ENCODE assay signal across 8 mouse cellular contexts in genomic region chr2:31470683-31471385, GRCm38 (mm10). TPM values are rescaled to one million over a fixed set of nuclear protein-coding genes. Genes with fewer than 3 reads are reported as not detected.
DNase-seq lines count a peak whose midpoint lies in the region; ATAC-seq and TF ChIP-seq lines count a peak whose summit lies in the region.

No protein-coding gene starts in this region.

- peak overlapping the region; percentile 67 for H3K4me3 ChIP-seq in heart, embryonic 10.5 days
- peak overlapping the region; percentile 50 for H3K4me3 ChIP-seq in kidney, embryonic 15.5 days (replicated peaks)
- peak overlapping the region; percentile 55 for H3K4me3 ChIP-seq in thymus, adult 2 months (ENCODE audit: control insufficient read depth, insufficient read depth, low read length)

- H3K4me1 ChIP-seq in heart, embryonic 10.5 days = peaks cover 32% of the 10 kb centered on the region
- peaks cover 23% of the 10 kb centered on the region for H3K4me1 ChIP-seq in kidney, embryonic 15.5 days
- H3K4me1 ChIP-seq in thymus, adult 2 months (replicated peaks; ENCODE audit: control insufficient read depth, insufficient read depth, low read length) = peaks cover 19% of the 10 kb centered on the region

- H3K27me3 ChIP-seq in heart, embryonic 10.5 days (ENCODE audit: insufficient read depth, poor library complexity, severe bottlenecking) = peaks cover 66% of the 10 kb centered on the region
- peaks cover 35% of the 10 kb centered on the region for H3K27me3 ChIP-seq in kidney, embryonic 15.5 days
- H3K27me3 ChIP-seq in thymus, adult 2 months (ENCODE audit: control insufficient read depth, insufficient read depth, low read length) = no peaks in the 10 kb centered on the region

- H3K27ac ChIP-seq in heart, embryonic 10.5 days = no peak overlapping the region
- no peak overlapping the region for H3K27ac ChIP-seq in kidney, embryonic 15.5 days
- no peak overlapping the region for H3K27ac ChIP-seq in thymus, adult 2 months (ENCODE audit: control insufficient read depth, insufficient read depth, low read length)

- H3K9ac ChIP-seq in kidney, embryonic 15.5 days = peak overlapping the region; percentile 31

- WGBS in heart, embryonic 10.5 days = 12% methylated on average over 18 of the region's 19 CpGs
- 6% methylated on average over 19 of the region's 19 CpGs for WGBS in kidney, embryonic 15.5 days
- WGBS in thymus, adult 2 months = 13% methylated on average over 18 of the region's 19 CpGs

- H3K4me2 ChIP-seq in kidney, embryonic 15.5 days = peak overlapping the region; percentile 91

- H3K36me3 ChIP-seq in heart, embryonic 10.5 days = no peaks in the 10 kb centered on the region
- no peaks in the 10 kb centered on the region for H3K36me3 ChIP-seq in kidney, embryonic 15.5 days
- no peaks in the 10 kb centered on the region for H3K36me3 ChIP-seq in thymus, adult 2 months (ENCODE audit: control insufficient read depth, insufficient read depth, low read length)

- TF ChIP-seq POLR2A in thymus, adult 2 months (IDR thresholded peaks at IDR 0.05; ENCODE audit: control insufficient read depth, extremely low read depth, insufficient read depth, low read length, poor library complexity) = no peak

- 0 out of 2 replicates have a peak, but pooled peaks have one; percentile 45 for ATAC-seq in kidney, embryonic 15.5 days (replicated peaks; ENCODE audit: low FRiP score)

- no peaks in the 10 kb centered on the region for H3K9me3 ChIP-seq in heart, embryonic 10.5 days
- H3K9me3 ChIP-seq in kidney, embryonic 15.5 days (replicated peaks) = no peaks in the 10 kb centered on the region

- DNase-seq in urinary bladder, postnatal 36 days (ENCODE audit: low spot score in 2 of 2) = peak; percentile 25 to 35
- DNase-seq in urinary bladder, postnatal 25 days (ENCODE audit: low spot score) = no peak
- no peak for DNase-seq in heart, embryonic 10.5 days (ENCODE audit: low spot score)
- DNase-seq in lung, postnatal 25 days (ENCODE audit: low spot score) = peak; percentile 63
- DNase-seq in thymus, adult 2 months = peak; percentile 49
- DNase-seq in layer of hippocampus, adult 18-20 months (ENCODE audit: low spot score in 2 of 2) = no peak
- DNase-seq in gastrocnemius, postnatal 4 days (ENCODE audit: low spot score in 2 of 2) = no peak

- TF ChIP-seq CTCF in thymus, adult 2 months (IDR thresholded peaks at IDR 0.05; ENCODE audit: borderline replicate concordance, control insufficient read depth, extremely low read depth, insufficient read depth, low read length, poor library complexity) = no peak

RNA-seq across cellular contexts. Expression of gene Ass1, which starts 0.8 kb away (rescaled TPM):
- 8.9 and 18.2 TPM in 2 replicates for polyA plus RNA-seq in heart, embryonic 10.5 days (2016; fragmentation: Nextera tagmentation; extraction: Ambion mirVana)
- 72.1 and 77.8 TPM in 2 replicates for polyA plus RNA-seq in kidney, embryonic 15.5 days (2015; fragmentation: Nextera tagmentation; extraction: Ambion mirVana)
- 36.3 and 46.6 TPM in 2 replicates for polyA plus RNA-seq in thymus, adult 2 months (2012; rRNA removed)
- total RNA-seq in layer of hippocampus, adult 18-20 months (2021) = 10 to 100 TPM; 33.8 to 40.5 TPM
- total RNA-seq in gastrocnemius, postnatal 4 days (2021) = 1 to 10 TPM; 2.8 to 4.2 TPM

Comparison
In these comparisons a context has a peak if more than half of its experiments do, and no peak if none do; other contexts are left out.
1. DNase-seq: peak in urinary bladder, postnatal 36 days (2 of 2), lung, postnatal 25 days (single experiment) and thymus, adult 2 months (single experiment); none in urinary bladder, postnatal 25 days (single experiment), heart, embryonic 10.5 days (single experiment), layer of hippocampus, adult 18-20 months (0 of 2) and gastrocnemius, postnatal 4 days (0 of 2).
2. Peak in every context shown above with its lines, with median percentiles within 50 percentile points of each other: H3K4me3 ChIP-seq.